ENCODE assay signal across 10 mouse cellular contexts in the genomic region with DNA sequence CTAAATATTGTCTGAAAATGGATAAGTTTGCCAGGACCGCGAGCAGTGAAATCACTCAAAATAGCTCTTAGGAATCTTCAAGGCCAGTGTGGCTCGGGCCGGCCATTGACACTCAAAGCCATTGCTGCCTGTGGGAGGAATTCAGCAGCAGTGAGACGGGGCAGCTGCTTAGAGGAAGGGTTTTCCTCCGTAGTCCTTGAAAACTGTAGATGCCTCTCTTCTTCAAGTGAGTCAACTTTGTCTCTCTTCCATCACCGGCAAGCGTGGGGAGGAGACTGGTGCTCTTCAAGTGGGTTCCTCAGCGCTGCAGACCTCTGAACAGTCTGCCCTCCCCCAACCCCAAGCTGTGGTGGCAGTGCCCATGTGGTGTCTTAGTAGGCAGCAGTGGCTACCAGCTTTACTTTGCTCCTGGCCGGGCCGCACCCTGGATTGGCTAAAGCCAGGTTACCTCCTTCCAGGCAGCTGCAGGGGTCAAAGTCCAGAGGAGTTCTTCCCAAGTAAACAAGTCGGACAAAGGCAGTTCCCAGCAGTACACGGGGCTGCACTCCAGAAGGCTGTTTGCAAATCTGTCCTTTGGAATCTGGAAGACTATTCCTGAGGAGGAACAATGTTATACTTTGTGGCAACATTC. TPM values are rescaled to one million over a fixed set of nuclear protein-coding genes. Genes with fewer than 3 reads are reported as not detected.
DNase-seq lines count a peak whose midpoint lies in the region; TF ChIP-seq lines count a peak whose summit lies in the region.
"Had no signal": no experiment of that assay in that cellular context is flagged by ENCODE, and none has a peak within 500 bp of the region (broad histone marks: within the 10 kb centered on the region; RNA-seq: fewer than 3 reads in every experiment).

No protein-coding gene starts in this region.

- H3K36me3 ChIP-seq in testis, adult 2 months (ENCODE audit: control insufficient read depth, insufficient read depth, low read length), result no peaks in the 10 kb centered on the region
- H3K36me3 ChIP-seq: forebrain, embryonic 15.5 days had no signal

- H3K4me1 ChIP-seq in testis, adult 2 months (ENCODE audit: control insufficient read depth, insufficient read depth, low read length), result peaks cover 10% of the 10 kb centered on the region
- H3K4me1 ChIP-seq: forebrain, embryonic 15.5 days had no signal

- H3K27ac ChIP-seq in testis, adult 2 months (ENCODE audit: control insufficient read depth, insufficient read depth, low read depth, low read length), result peak overlapping the region; percentile 86
- H3K27ac ChIP-seq: forebrain, embryonic 15.5 days had no signal

- no peak for TF ChIP-seq CTCF in testis, adult 2 months (IDR thresholded peaks at IDR 0.05; ENCODE audit: control insufficient read depth, insufficient read depth, insufficient replicate concordance, low read depth, low read length)

- H3K4me3 ChIP-seq in testis, adult 2 months (ENCODE audit: control insufficient read depth, low read depth, low read length), result peak overlapping the region; percentile 5
- H3K4me3 ChIP-seq: forebrain, embryonic 15.5 days had no signal

- intact Hi-C loops in heart, postnatal 10 days (cut with DNase I), result loop anchor here (2.0 to 5.0 kb wide), 2 partner anchors 40 to 154 kb away; no protein-coding TSS in a partner anchor
- intact Hi-C loops in left cerebral cortex, postnatal 4 days (cut with DNase I), result loop anchor here (5.0 kb wide), 1 partner anchor 361 kb away; no protein-coding TSS in a partner anchor

- no peaks in the 10 kb centered on the region for H3K27me3 ChIP-seq in testis, adult 2 months (ENCODE audit: control insufficient read depth, insufficient read depth, low read length)
- H3K27me3 ChIP-seq: forebrain, embryonic 15.5 days had no signal

- TF ChIP-seq POLR2A in testis, adult 2 months (IDR thresholded peaks at IDR 0.05; ENCODE audit: control insufficient read depth, low read depth, low read length), result 0 out of 2 replicates have a peak, but pooled peaks have one; percentile 7

- peak; percentile 71 for DNase-seq in lung, postnatal 10 days
- no peak for DNase-seq in lung, postnatal 25 days (ENCODE audit: low spot score)
- DNase-seq in heart, postnatal 10 days, result peak; percentile 59 to 71
- peak; percentile 89 to 95 for DNase-seq in kidney, postnatal 36 days
- DNase-seq in left cerebral cortex, postnatal 4 days, result no peak
- DNase-seq in layer of hippocampus, adult 8-10 months (ENCODE audit: low spot score in 2 of 2), result no peak
- no peak for DNase-seq in right cerebral cortex, postnatal 4 days

RNA-seq across cellular contexts. Expression of gene Adm, which starts 21.1 kb away (rescaled TPM):
- 10 to 100 TPM; 13.8 to 15.7 TPM for total RNA-seq in heart, postnatal 10 days (2021)
- 0.30 and 0.94 TPM in 2 replicates for polyA plus RNA-seq in testis, adult 2 months (2012; rRNA removed)
- total RNA-seq in left cerebral cortex, postnatal 4 days (2021), result 1 to 10 TPM; 2.3 to 2.6 TPM
- total RNA-seq in layer of hippocampus, adult 8-10 months (2022), result 1 to 10 TPM; 1.7 to 3.1 (median 2.4) TPM
- total RNA-seq: megakaryocyte progenitor cell, adult 5-6 weeks had no signal

RNA-seq across cellular contexts. Expression of gene Sbf2, which starts 33.8 kb away (rescaled TPM):
- 10 to 100 TPM; 58.8 to 64.6 TPM for total RNA-seq in heart, postnatal 10 days (2021)
- 35.2 and 37.0 TPM in 2 replicates for polyA plus RNA-seq in testis, adult 2 months (2012; rRNA removed)
- 100 to 1,000 TPM; 141 to 177 TPM for total RNA-seq in left cerebral cortex, postnatal 4 days (2021)
- total RNA-seq in layer of hippocampus, adult 8-10 months (2022), result 10 to 100 TPM; 60.8 to 88.6 (median 72.1) TPM

Comparison
In these comparisons a context has a peak if more than half of its experiments do, and no peak if none do; other contexts are left out.
1. DNase-seq: peak in lung, postnatal 10 days (single experiment), heart, postnatal 10 days (2 of 2) and kidney, postnatal 36 days (2 of 2); none in lung, postnatal 25 days (single experiment), left cerebral cortex, postnatal 4 days (single experiment), layer of hippocampus, adult 8-10 months (0 of 2) and right cerebral cortex, postnatal 4 days (single experiment).